Mouse (Mus musculus) kidney, postnatal 14 days (tissue): ENCODE data around the gene Pgf.
"Not testable (repeated sequence)": the region's sequence is repeated elsewhere in the genome, so short reads cannot be mapped to it uniquely, and the experiment has no call there.

ENCODE experiments used
- DNase-seq: peaks from one replicate; pipeline ENCODE4 v3.0.0; 2022; ENCODE audit warnings: mixed read lengths

Gene Pgf

GRCm38 (mm10) chr12:85156324-85156723 lies 21.3 kb downstream of the Pgf start:
- DNase-seq: no peak

- DNase-seq: no peak
These were observed 24.6 kb downstream of the Pgf start for GRCm38 (mm10) chr12:85153011-85153410.

GRCm38 (mm10) chr12:85151002-85151774 lies 26.4 kb downstream of the Pgf start, which contains the start of gene Rps6kl1:
TSS of gene Rps6kl1 (minus strand) at chr12:85151264.
- peak; percentile 64 for DNase-seq

- no peak for DNase-seq
These were observed 27.1 kb downstream of the Pgf start for GRCm38 (mm10) chr12:85150321-85151001.

- no peak for DNase-seq
These were observed 30.7 kb downstream of the Pgf start for GRCm38 (mm10) chr12:85146881-85147280.

DNA sequence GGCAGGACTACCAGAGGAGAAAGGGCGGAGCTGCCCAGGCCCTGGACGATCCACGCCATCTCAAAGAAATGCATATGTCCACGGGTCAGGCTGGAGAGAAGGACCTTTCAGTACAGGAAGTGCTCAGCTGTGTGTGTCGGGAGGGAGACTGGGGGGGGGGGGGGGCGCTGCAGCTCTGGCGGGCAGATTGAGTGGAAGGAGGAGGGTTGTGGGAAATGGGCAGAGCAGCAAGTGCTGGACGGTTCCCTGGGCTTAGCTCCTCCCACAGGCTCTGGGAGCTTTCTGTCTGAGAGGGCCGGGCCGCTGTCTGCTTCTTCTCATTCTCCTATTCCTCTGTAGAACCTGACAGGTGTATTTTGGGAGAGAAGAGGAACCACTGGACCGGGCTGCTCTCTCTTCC lies 31.2 kb downstream of the Pgf start:
- DNase-seq: peak; percentile 39

DNA sequence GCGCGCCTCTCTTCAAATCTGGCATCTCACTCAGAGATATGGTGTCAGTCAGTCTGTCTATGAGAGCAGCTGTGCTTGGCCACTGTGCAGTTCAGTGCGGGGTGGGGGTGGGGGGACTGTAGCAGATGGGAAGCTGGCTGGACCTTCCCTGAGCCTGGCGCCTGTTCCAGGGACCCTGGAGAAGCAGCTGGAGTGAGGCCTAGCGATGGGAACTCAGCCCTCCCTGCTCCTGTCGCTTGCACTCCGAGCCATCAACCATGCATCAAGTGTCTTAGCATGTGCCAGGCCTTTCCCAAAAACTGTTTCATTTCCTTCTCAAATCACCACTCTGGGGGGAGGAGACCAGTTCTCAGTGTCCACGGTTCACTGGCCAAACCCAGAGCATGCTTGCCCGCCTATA lies 32.0 kb downstream of the Pgf start:
- DNase-seq: no peak

GRCm38 (mm10) chr12:85144821-85145220 lies 32.8 kb downstream of the Pgf start:
- no peak for DNase-seq

DNA sequence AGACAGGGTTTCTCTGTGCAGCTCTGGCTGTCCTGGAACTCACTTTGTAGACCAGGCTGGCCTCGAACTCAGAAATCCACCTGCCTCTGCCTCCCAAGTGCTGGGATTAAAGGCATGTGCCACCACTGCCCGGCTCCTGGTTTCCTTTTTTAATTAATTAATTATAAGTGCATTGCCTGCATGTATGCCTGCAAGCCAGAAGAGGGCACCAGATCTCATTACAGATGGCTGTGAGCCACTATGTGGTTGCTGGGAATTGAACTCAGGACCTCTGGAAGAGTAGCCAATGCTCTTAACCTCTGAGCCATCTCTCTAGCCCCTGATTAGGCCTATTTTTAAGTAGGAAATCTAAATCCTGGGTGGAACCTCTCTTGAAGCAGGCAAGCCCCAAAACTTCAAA lies 33.3 kb downstream of the Pgf start:
- not testable (repeated sequence) for DNase-seq

DNA sequence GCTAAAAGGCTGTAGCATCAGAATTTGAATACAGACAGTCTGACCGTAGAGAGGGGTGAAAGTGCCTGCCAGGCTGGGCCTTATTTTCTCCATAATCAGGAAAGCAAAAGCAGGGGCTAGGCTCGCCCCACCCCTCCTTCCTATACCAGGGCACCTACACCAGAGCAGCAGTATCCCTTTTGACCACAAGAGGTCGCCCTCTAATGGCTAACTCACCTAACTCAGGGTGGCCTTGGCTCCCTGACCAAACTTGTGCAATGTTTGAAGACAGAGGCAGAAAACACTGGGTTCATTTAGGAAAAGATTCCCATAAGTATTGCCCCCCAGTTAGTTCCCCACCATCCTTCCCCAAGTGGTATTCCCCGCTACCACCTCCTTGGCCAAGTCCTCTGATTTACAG lies 34.8 kb downstream of the Pgf start:
- DNase-seq: peak; percentile 88

GRCm38 (mm10) chr12:85141096-85141495 lies 36.5 kb downstream of the Pgf start:
- DNase-seq: no peak

DNA sequence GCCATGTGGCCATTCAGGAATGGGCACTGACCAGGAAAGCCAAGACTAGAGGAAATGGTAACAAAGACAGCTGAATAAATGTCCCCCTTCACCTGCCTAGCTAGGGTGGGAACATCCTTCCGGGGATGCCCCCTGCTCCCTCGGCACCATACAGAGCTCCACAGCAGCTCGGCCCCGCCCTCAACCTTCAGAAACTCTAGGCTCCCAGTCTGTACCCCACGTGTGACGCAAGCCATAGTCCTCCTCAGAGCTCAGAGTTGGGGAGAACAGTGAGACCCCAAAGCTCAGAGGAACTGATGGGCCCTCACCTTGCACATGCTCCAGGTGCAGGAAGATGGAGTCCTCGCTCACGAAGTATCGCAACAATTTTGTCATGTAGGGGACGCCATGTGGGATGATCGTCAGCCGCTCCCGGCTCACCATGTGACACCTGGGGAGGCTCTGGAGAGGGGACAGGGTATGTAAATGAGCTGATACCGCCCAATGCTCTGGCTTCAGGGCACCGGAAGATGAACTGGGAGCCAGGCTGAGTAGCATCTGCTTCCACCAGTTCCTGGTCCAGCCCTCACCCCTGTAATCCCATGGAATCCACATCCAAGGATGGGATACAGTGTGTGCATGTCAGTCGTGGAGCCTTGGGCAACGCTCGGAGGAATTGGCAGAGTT lies 37.4 kb downstream of the Pgf start:
- DNase-seq: no peak

DNA sequence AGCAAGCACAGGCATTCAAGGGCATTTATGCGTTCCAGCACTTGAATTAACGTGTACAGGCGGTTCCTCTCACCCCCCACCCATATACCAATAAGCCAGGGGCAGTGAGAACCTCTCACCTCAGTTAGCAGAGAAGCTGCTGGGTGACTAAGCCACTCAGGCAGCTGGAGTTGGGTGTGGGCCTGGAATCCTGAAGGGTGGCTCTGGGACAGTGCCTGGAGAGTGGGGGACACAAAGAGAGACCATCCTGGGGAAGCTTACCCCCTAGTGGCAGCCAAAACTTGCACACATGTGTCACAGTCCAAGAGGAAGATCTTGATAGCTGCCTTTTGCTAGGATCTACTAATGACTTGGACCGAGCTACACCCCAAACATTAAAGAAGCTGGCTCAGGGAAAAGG lies 41.0 kb downstream of the Pgf start:
- no peak for DNase-seq

GRCm38 (mm10) chr12:85135513-85136470 lies 41.8 kb downstream of the Pgf start:
- no peak for DNase-seq

- DNase-seq: no peak
These were observed 43.4 kb downstream of the Pgf start for GRCm38 (mm10) chr12:85134043-85134794.

DNA sequence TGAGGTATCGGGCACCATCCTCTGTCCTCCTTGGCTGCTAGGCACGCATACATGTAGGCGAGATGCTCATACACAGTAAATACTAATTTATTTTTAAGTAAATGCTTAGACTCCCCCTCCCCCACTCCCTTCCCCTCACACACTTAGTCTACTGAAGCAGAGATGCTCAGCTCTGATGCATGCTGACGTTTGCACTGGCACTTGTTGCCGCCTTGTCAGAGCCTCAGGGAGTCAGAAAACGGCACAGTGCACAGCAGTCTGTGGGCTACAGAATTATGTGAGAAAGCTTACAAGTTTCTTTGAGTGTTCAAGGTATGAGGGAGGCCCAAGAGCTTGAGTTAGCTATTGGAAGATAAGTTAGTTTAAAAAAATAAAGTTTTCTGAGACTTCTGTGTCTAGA lies 46.2 kb downstream of the Pgf start:
- no peak for DNase-seq

DNA sequence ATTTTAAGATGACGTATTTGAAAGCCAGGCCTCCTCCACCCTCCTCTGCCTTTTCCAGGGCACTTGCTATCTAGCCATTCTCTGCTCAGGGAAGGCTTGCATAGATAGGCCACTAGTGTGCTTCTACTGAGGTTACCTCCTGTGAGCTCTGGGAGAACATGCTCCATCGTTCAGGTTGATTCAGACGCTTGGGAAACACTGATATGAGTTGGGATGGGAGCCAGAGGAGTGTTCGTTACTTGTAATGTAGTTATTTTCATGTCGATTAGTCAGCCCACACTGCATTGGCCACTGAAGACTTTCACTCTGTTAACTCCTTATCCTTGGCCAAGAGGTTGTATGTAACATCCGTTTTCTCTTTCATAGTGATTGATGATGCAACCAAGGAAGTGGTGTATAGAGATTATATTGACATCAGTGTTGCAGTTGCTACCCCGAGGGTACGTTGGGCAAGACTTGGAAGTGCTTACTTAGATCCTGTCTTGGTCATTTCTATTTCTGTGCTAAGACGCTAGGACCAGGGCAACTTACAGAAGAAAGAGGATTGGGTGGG lies 48.1 kb downstream of the Pgf start:
- no peak for DNase-seq

DNA sequence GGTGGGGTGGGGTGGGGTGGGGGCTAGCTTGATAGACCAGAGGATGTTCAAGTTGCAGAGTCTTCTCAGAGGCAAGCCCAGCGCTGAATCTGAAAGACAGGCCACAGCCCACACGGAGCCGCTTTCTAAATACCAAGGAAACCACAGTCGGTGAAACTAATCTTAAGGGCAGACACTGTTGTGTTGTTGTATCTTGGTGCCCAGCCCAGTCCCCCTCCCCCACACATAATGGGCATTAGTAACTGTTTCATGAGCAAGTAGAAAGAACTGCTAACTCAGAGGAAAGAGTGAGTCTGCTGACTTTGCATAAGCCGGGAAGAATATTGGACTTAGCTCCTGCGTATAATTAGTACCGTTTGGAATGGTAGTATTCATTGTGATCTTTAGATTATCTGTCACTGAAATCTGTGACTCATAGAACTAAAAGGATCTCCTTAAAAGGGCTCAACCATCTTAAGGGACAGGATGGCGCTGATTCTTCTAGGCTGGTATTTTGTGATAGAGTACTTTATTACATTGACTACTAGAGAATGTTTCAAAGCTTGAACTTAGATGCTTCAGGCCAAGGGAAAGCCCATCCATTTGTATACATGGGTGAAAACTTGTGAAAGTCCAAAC lies 50.5 kb downstream of the Pgf start:
- DNase-seq: peak; percentile 60

DNA sequence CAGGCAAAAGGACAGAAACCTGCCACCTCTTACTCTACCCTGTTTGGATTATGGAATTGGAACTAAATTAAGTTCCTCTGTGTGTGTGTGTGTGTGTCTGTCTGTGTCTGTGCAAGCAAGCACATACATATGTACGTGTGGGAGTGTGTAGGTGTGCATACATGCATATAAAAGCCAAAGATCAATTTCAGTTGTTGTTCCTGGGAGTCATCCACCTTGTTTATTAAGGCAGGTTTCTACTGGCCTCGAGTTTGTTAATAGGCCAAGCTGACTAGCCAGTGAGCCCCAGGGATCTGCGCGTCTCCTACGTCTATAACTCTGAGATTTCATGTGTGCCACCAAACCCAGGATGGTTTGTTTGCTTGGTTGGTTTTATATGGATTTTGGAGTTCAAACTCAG lies 52.8 kb downstream of the Pgf start:
- no peak for DNase-seq

DNA sequence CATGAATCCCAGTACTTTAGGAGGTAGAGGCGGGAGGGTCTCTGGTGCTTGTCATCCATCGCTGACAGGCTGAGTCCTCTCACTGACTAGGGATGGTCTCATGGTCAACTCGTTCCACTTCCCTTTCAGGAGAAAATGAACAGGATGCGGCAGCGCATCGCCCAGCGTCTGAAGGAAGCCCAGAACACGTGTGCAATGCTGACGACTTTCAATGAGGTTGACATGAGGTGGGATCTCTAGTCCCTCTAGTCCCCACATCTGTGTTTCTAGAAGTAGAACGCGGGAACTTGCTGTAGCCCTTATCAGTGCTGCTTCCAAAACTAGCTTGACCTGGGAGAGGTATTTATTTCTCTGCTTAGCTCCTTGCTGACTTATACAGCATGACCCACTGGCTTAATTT lies 53.9 kb downstream of the Pgf start:
- no peak for DNase-seq

- no peak for DNase-seq
These were observed 54.5 kb downstream of the Pgf start for GRCm38 (mm10) chr12:85123108-85123530.
